Mouse (Mus musculus) lung, postnatal 0 days (tissue): Measurements from ENCODE around the gene Mylpf. TPM values are rescaled to one million over a fixed set of nuclear protein-coding genes. Genes with fewer than 3 reads are reported as not detected.
A peak's percentile ranks its signal among the peaks of the same experiment; 100 is the strongest.
"Not testable (repeated sequence)": the region's sequence is repeated elsewhere in the genome, so short reads cannot be mapped to it uniquely, and the experiment has no call there.

Experiments
- ATAC-seq: fragments of 200-750 bp; cut with Nextera tagmentation; 2 replicates; pipeline ENCODE4 v1.8.0; 2017; ENCODE audit warnings: moderate library complexity
- DNase-seq: peaks from one replicate; pipeline ENCODE4 v3.0.0-alpha.2; 2016; ENCODE audit warnings: low spot score
- H3K27ac ChIP-seq: fragments of 300-500 bp; sonication (generic); 2 replicates; pipeline ENCODE4 v1.5.1; 2014; ENCODE audit warnings: antibody characterized with exemption, mild to moderate bottlenecking, low read length, mixed read lengths
- H3K27me3 ChIP-seq: fragments of 300-500 bp; sonication (generic); replicated peaks from 2 replicates; pipeline ENCODE4 v1.6.1; 2014; ENCODE audit warnings: low read length, mixed read lengths; ENCODE audit not compliant: insufficient read depth
- H3K36me3 ChIP-seq: fragments of 300-500 bp; sonication (generic); 2 replicates; pipeline ENCODE4 v1.6.1; 2014; ENCODE audit warnings: low read length, mixed read lengths; ENCODE audit not compliant: insufficient read depth
- H3K4me1 ChIP-seq: fragments of 300-500 bp; sonication (generic); 2 replicates; pipeline ENCODE4 v1.6.1; 2014; ENCODE audit warnings: antibody characterized with exemption, low read depth, low read length, mixed read lengths; ENCODE audit not compliant: insufficient read depth
- H3K4me2 ChIP-seq: fragments of 300-500 bp; sonication (generic); replicated peaks from 2 replicates; pipeline ENCODE4 v1.6.1; 2014; ENCODE audit warnings: low read depth, mild to moderate bottlenecking, low read length, moderate library complexity, mixed read lengths
- H3K4me3 ChIP-seq: fragments of 300-500 bp; sonication (generic); 2 replicates; pipeline ENCODE4 v1.5.1; 2014; ENCODE audit warnings: low read depth, low read length
- H3K9ac ChIP-seq: fragments of 300-500 bp; sonication (generic); replicated peaks from 2 replicates; pipeline ENCODE4 v1.6.1; 2014; ENCODE audit warnings: low read depth, mild to moderate bottlenecking
- H3K9me3 ChIP-seq: fragments of 300-500 bp; sonication (generic); 2 replicates; pipeline ENCODE4 v1.6.1; 2016; ENCODE audit warnings: low read length, mixed read lengths
- CTCF ChIP-seq: IDR thresholded peaks from 2 replicates; pipeline ENCODE4 v1.5.1; 2016; ENCODE audit warnings: antibody characterized with exemption, mild to moderate bottlenecking
- EP300 ChIP-seq: IDR thresholded peaks from 2 replicates; pipeline ENCODE4 v1.6.1; 2016; ENCODE audit warnings: antibody characterized with exemption, mild to moderate bottlenecking, control low read depth
- WGBS: fragments of 180-500 bp; shearing (Covaris S2); extraction: QIAGEN DNeasy Blood & Tissue Kit; methylation state at CpG from one replicate; pipeline ENCODE4 v1.1.7; 2014; 5-methylcytosine and 5-hydroxymethylcytosine counted together
- polyA plus RNA-seq: library from polyadenylated mRNA; unstranded; fragments of >200 nt; fragmentation: Nextera tagmentation; extraction: Ambion mirVana; gene quantifications from 2 replicates; pipeline ENCODE4 v1.2.1, GENCODE M21; 2015

Gene Mylpf
- polyA plus RNA-seq, 1 experiment from 2014 or later = 6.4 TPM

GRCm38 (mm10) chr7:127180783-127181182, 27.9 kb upstream of the Mylpf start:
- Histone ChIP-seq H3K4me1 (no peaks in the 10 kb centered on the region), H3K9ac (no peak overlapping the region), H3K9me3 (no peaks in the 10 kb centered on the region), H3K4me3 (no peak overlapping the region), H3K36me3 (no peaks in the 10 kb centered on the region), H3K4me2 (no peak overlapping the region), H3K27me3 (no peaks in the 10 kb centered on the region), H3K27ac (no peak overlapping the region)
- 37% methylated on average over 2 of the region's 2 CpGs for WGBS
- no peak for TF ChIP-seq EP300
- DNase-seq (no peak), ATAC-seq (no peak)

GRCm38 (mm10) chr7:127181724-127182123, 27.0 kb upstream of the Mylpf start:
- H3K9ac ChIP-seq, H3K9me3 ChIP-seq, H3K27ac ChIP-seq, H3K4me1 ChIP-seq, ATAC-seq, H3K4me3 ChIP-seq, H3K27me3 ChIP-seq, H3K36me3 ChIP-seq, H3K4me2 ChIP-seq, DNase-seq: not testable (repeated sequence)
- peak; percentile 15; the same call in 1 of the 2 replicates for TF ChIP-seq CTCF
- WGBS = 29% methylated on average over 3 of the region's 3 CpGs

- 64% methylated on average over 8 of the region's 8 CpGs for WGBS
- TF ChIP-seq EP300 = no peak
- TF ChIP-seq CTCF = no peak
Measured at GRCm38 (mm10) chr7:127183345-127183744, 25.3 kb upstream of the Mylpf start.

GRCm38 (mm10) chr7:127183828-127184227, 24.9 kb upstream of the Mylpf start:
- H3K27me3 ChIP-seq = no peaks in the 10 kb centered on the region
- H3K4me2 ChIP-seq = no peak overlapping the region
- H3K4me1 ChIP-seq = no peaks in the 10 kb centered on the region
- H3K4me3 ChIP-seq = no peak overlapping the region
- H3K9ac ChIP-seq = no peak overlapping the region
- DNase-seq = no peak
- 71% methylated on average over 6 of the region's 6 CpGs for whole genome bisulfite sequencing
- ATAC-seq = no peak
- TF ChIP-seq EP300 (no peak), CTCF (peak; percentile 52)
- H3K27ac ChIP-seq = no peak overlapping the region
- no peaks in the 10 kb centered on the region for H3K9me3 ChIP-seq
- no peaks in the 10 kb centered on the region for H3K36me3 ChIP-seq

More at GRCm38 (mm10) chr7:127183345-127183744, 25.3 kb upstream of the Mylpf start:
- H3K4me2 ChIP-seq = no peak overlapping the region
- H3K4me3 ChIP-seq = no peak overlapping the region
- no peaks in the 10 kb centered on the region for H3K4me1 ChIP-seq
- no peak for DNase-seq
- no peak overlapping the region for H3K9ac ChIP-seq
- ATAC-seq = no peak
- no peaks in the 10 kb centered on the region for H3K36me3 ChIP-seq
- H3K9me3 ChIP-seq = no peaks in the 10 kb centered on the region
- no peaks in the 10 kb centered on the region for H3K27me3 ChIP-seq
- no peak overlapping the region for H3K27ac ChIP-seq

- no peak overlapping the region for H3K4me2 ChIP-seq
- no peaks in the 10 kb centered on the region for H3K9me3 ChIP-seq
- no peaks in the 10 kb centered on the region for H3K4me1 ChIP-seq
- no peak for TF ChIP-seq EP300
- TF ChIP-seq CTCF = no peak
- H3K36me3 ChIP-seq = no peaks in the 10 kb centered on the region
- ATAC-seq = no peak
- H3K27ac ChIP-seq = no peak overlapping the region
- H3K27me3 ChIP-seq = no peaks in the 10 kb centered on the region
- no peak for DNase-seq
- H3K9ac ChIP-seq = no peak overlapping the region
- WGBS = 40% methylated on average over 1 of the region's 1 CpGs
- no peak overlapping the region for H3K4me3 ChIP-seq
Measured at GRCm38 (mm10) chr7:127184720-127185119, 24.0 kb upstream of the Mylpf start.

- peak; percentile 71 for TF ChIP-seq CTCF
- TF ChIP-seq EP300 = no peak
- H3K4me3 ChIP-seq = no peak overlapping the region
- 56% methylated on average over 3 of the region's 3 CpGs for WGBS
- no peaks in the 10 kb centered on the region for H3K36me3 ChIP-seq
- H3K4me2 ChIP-seq = no peak overlapping the region
- peak; percentile 66 for ATAC-seq
- H3K9ac ChIP-seq = no peak overlapping the region
- no peaks in the 10 kb centered on the region for H3K4me1 ChIP-seq
- no peaks in the 10 kb centered on the region for H3K27me3 ChIP-seq
- no peaks in the 10 kb centered on the region for H3K9me3 ChIP-seq
- DNase-seq = peak; percentile 69
- H3K27ac ChIP-seq = no peak overlapping the region
Measured at GRCm38 (mm10) chr7:127185601-127186000, 23.1 kb upstream of the Mylpf start.

GRCm38 (mm10) chr7:127187351-127187750, 21.3 kb upstream of the Mylpf start:
- no peaks in the 10 kb centered on the region for H3K36me3 ChIP-seq
- no peak overlapping the region for H3K4me3 ChIP-seq
- H3K27ac ChIP-seq = no peak overlapping the region
- H3K4me1 ChIP-seq = no peaks in the 10 kb centered on the region
- ATAC-seq (no peak), DNase-seq (no peak)
- no peak overlapping the region for H3K9ac ChIP-seq
- no peaks in the 10 kb centered on the region for H3K27me3 ChIP-seq
- H3K9me3 ChIP-seq = no peaks in the 10 kb centered on the region
- TF ChIP-seq CTCF (no peak), EP300 (no peak)
- 62% methylated on average over 10 of the region's 10 CpGs for WGBS
- no peak overlapping the region for H3K4me2 ChIP-seq
